Mouse (Mus musculus) cerebellum, adult 2 months (tissue): ENCODE measurements at regions not wholly inside any gene's neighbourhood (a gene's known extent, or its start where the extent isn't known, plus 50 kb on each side); places are given as distances from the start of the nearest gene placed in this dataset.

Experiments
- CTCF ChIP-seq: fragments of 200-500 bp; IDR thresholded peaks from 2 replicates; pipeline ENCODE4 v1.5.1; 2011; ENCODE audit warnings: low read depth, mild to moderate bottlenecking, control low read depth, low read length, moderate library complexity, borderline replicate concordance; ENCODE audit not compliant: insufficient read depth
- POLR2A ChIP-seq: fragments of 200-500 bp; IDR thresholded peaks from 2 replicates; pipeline ENCODE4 v1.6.1; 2011; ENCODE audit warnings: low read length, control low read depth, borderline replicate concordance; ENCODE audit not compliant: insufficient read depth

DNA sequence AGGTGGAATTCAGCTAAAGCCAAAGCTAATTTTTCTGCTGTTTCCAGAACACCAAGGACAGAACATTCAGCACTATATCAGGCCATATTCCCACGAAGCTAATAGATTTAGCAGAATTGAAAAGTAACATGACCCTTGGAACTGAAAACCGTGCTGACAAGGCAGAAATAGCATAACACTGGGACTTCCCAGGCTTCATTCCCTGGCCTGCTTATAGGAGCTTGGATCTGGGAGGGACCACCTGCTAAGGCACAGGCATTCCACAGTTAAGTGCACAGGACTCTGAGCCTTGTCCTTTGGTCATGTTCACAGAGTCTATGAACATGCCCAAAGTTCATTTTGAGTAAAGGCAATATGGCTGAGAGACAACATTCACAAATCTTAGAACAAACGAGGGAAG, 902.8 kb downstream of the Flrt2 start:
- TF ChIP-seq POLR2A (no peak), CTCF (no peak)
